Mouse (Mus musculus) cerebellum, adult 2 months (tissue): ENCODE data around the gene Mthfd1. TPM values are rescaled to one million over a fixed set of nuclear protein-coding genes. Genes with fewer than 3 reads are reported as not detected.

Source experiments
- DNase-seq, 2 experiments: peaks; one replicate each; pipeline ENCODE4 v3.0.0; 2021
- H3K27ac ChIP-seq: fragments of 200-500 bp; 2 replicates; pipeline ENCODE4 v1.5.1; 2012; ENCODE audit warnings: low read length, control low read depth, inconsistent platforms; ENCODE audit not compliant: insufficient read depth
- H3K27me3 ChIP-seq: fragments of 200-500 bp; 2 replicates; pipeline ENCODE4 v1.6.1; 2012; ENCODE audit warnings: inconsistent platforms, mild to moderate bottlenecking, low read length, moderate library complexity; ENCODE audit not compliant: control insufficient read depth, insufficient read depth
- H3K4me1 ChIP-seq: fragments of 200-500 bp; 2 replicates; pipeline ENCODE4 v1.6.1; 2011; ENCODE audit warnings: low read length; ENCODE audit not compliant: control insufficient read depth, insufficient read depth
- H3K4me3 ChIP-seq: fragments of 200-500 bp; replicated peaks from 2 replicates; pipeline ENCODE3; 2011; ENCODE audit warnings: mild to moderate bottlenecking, low read depth, low read length, control low read depth; ENCODE audit not compliant: insufficient read depth
- CTCF ChIP-seq: fragments of 200-500 bp; IDR thresholded peaks from 2 replicates; pipeline ENCODE4 v1.5.1; 2011; ENCODE audit warnings: low read depth, mild to moderate bottlenecking, control low read depth, low read length, moderate library complexity, borderline replicate concordance; ENCODE audit not compliant: insufficient read depth
- POLR2A ChIP-seq: fragments of 200-500 bp; IDR thresholded peaks from 2 replicates; pipeline ENCODE4 v1.6.1; 2011; ENCODE audit warnings: low read length, control low read depth, borderline replicate concordance; ENCODE audit not compliant: insufficient read depth
- WGBS: fragments of 180-500 bp; shearing (Covaris S2); methylation state at CpG from one replicate; pipeline ENCODE4 v1.1.7; 2018; 5-methylcytosine and 5-hydroxymethylcytosine counted together
- polyA plus RNA-seq: library from polyadenylated mRNA; depleted of rRNA; stranded (reverse); fragments of >200 nt; gene quantifications from 2 replicates; pipeline ENCODE4 v1.2.3, GENCODE M21; 2012

Gene Mthfd1
- polyA plus RNA-seq, 1 experiment = 44.4 TPM

- DNase-seq = peak; percentile 62 to 74
- no peak overlapping the region for H3K4me3 ChIP-seq
- TF ChIP-seq CTCF (no peak), POLR2A (no peak)
- H3K4me1 ChIP-seq = peaks cover 21% of the 10 kb centered on the region
- WGBS = 18% methylated on average over 9 of the region's 9 CpGs
- peak overlapping the region; percentile 80 for H3K27ac ChIP-seq
- no peaks in the 10 kb centered on the region for H3K27me3 ChIP-seq
These were observed 9.3 kb downstream of the Mthfd1 start for GRCm38 (mm10) chr12:76264325-76264965.

DNA sequence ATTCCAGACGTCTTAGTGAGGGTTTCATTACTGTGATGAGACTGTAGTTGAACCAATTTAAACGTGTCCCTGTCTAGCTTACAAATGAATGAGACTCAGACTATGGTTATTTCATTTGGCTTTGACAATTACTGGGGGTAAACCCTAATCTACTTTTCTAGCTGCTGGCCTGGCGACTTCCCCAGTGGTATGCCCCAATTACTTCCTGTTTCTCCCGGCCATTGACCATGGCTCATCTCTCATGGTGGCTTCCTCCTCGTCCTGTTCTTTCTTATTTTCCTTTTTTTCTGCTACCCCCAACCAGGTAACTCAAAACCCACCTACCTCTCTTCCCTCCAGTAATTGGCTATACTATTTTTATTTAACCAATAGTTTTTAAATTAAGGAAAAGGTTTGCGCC, 9.9 kb downstream of the Mthfd1 start:
- Histone ChIP-seq H3K27me3 (no peaks in the 10 kb centered on the region), H3K4me3 (no peak overlapping the region), H3K27ac (peak overlapping the region; percentile 80; the same call in 1 of the 2 replicates), H3K4me1 (peaks cover 21% of the 10 kb centered on the region)
- no peak for DNase-seq
- 64% methylated on average over 6 of the region's 6 CpGs for WGBS
- TF ChIP-seq POLR2A = no peak
- no peak for TF ChIP-seq CTCF

DNA sequence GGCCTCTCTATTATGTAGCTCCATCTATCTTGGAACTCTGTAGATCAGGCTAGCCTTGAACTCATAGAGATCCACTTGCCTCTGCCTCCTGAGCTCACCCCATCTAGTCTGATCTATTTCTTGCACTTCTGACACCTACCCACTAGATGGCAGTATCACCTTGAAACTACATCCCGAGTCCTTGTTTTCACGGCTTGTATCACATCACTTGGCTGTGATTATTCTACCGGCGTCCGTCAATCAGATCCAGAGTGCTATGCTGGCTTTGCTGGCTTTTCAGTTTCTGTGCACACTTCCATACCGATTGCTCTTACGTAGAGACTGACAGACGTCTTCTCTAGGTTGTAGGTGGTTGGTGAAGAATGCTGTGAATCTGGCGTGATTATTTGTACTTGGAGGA, 11.8 kb downstream of the Mthfd1 start:
- no peaks in the 10 kb centered on the region for H3K27me3 ChIP-seq
- peaks cover 21% of the 10 kb centered on the region for H3K4me1 ChIP-seq
- TF ChIP-seq POLR2A = no peak
- TF ChIP-seq CTCF = peak; percentile 44; the same call in 1 of the 2 replicates
- DNase-seq = peak in 1 of 2 experiments; percentile 49
- no peak overlapping the region for H3K27ac ChIP-seq
- WGBS = 52% methylated on average over 9 of the region's 9 CpGs
- H3K4me3 ChIP-seq = no peak overlapping the region

DNA sequence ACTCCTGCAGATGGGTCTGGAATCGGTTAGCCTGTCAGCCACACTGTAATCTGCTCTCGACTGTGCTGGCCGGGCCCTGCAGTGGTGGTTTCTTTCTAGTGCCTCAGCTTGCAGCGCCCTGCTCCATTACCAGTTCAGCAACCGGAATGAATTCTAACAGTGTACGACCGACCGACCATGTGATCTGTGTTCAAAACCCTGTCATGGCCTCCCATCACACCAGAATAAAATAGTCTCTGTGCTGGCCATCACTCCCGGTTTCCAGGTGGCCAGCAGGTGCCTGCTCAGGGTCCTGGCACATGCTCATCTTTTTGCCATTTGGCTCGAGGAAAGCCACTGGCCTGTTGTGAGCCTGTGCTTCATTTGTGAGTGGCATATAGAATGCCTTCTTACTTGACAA, 13.6 kb downstream of the Mthfd1 start:
- DNase-seq = peak; percentile 62 to 79
- TF ChIP-seq CTCF (no peak), POLR2A (no peak)
- no peak overlapping the region for H3K4me3 ChIP-seq
- H3K4me1 ChIP-seq = peaks cover 18% of the 10 kb centered on the region
- no peaks in the 10 kb centered on the region for H3K27me3 ChIP-seq
- peak overlapping the region; percentile 93 for H3K27ac ChIP-seq
- 12% methylated on average over 10 of the region's 10 CpGs for WGBS

DNA sequence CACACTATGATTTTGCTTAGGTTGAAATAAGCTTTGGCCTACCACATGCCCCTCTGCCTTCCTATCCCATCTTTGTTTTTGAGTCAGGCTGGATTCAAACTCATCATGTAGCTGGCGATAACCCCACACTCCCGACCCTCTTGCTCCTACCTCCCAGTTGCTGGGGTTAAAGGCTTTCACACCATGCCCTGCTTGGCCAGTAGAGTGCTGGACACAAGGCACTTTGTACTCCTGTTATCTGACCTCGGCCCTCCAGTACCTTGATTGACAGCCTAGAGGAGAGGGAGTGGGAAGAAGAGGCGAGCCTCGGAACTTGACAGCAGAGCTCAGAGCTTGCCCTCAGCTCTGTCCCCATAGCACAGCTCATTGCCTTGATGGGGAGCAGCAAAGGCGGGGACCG, 14.1 kb downstream of the Mthfd1 start:
- peaks cover 14% of the 10 kb centered on the region for H3K4me1 ChIP-seq
- no peak for DNase-seq
- no peaks in the 10 kb centered on the region for H3K27me3 ChIP-seq
- TF ChIP-seq CTCF (no peak), POLR2A (no peak)
- WGBS = 72% methylated on average over 7 of the region's 7 CpGs
- no peak overlapping the region for H3K4me3 ChIP-seq
- H3K27ac ChIP-seq = peak overlapping the region; percentile 93; the same call in 1 of the 2 replicates

DNA sequence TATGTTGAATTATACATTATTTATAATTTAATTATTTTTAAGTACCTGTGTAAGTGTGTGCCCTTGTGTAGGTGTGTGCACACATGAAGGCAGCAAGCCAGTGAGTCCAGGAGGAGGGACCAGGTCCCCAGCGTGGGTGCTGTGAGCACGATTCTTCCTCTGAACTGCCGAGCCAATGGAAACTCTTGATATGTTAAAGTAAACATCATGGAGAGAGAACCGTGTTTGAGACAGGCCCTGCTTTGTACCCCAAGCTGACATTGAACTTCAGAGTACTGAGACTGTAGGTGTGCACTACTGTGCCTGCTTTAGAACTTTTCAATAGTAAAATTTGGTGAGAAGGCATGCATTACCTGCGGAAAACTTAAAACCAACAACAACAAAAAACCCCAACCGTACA, 16.4 kb downstream of the Mthfd1 start:
- peaks cover 11% of the 10 kb centered on the region for H3K4me1 ChIP-seq
- DNase-seq = no peak
- TF ChIP-seq POLR2A (no peak), CTCF (no peak)
- 90% methylated on average over 6 of the region's 6 CpGs for WGBS
- no peaks in the 10 kb centered on the region for H3K27me3 ChIP-seq
- H3K27ac ChIP-seq = no peak overlapping the region
- no peak overlapping the region for H3K4me3 ChIP-seq

GRCm38 (mm10) chr12:76272610-76273524, 17.8 kb downstream of the Mthfd1 start:
- Histone ChIP-seq H3K27me3 (no peaks in the 10 kb centered on the region), H3K4me1 (peaks cover 11% of the 10 kb centered on the region), H3K27ac (no peak overlapping the region), H3K4me3 (no peak overlapping the region)
- WGBS = 86% methylated on average over 10 of the region's 10 CpGs
- no peak for TF ChIP-seq CTCF
- TF ChIP-seq POLR2A = no peak
- DNase-seq = no peak

DNA sequence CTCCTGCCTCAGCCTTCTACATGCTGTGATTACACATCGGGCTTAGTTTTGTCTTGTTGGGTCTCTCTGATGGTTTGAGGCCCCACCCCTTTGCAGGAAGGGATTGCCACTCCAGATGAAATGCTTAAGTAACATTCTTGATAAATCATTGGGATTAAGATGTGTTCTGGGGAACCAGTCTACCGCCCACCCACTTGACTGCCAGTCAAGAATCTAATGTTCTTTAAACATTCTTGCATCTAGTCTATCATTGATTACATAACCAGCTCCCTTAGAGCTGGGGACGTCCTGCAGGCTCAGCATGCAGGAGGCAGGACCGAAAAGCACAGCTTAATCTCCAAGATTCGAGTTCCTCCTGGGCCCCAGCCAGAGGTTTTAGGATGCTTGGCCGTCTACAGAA, 23.1 kb downstream of the Mthfd1 start:
- TF ChIP-seq POLR2A (no peak), CTCF (no peak)

More for the DNA sequence above, 23.1 kb downstream of the Mthfd1 start:
- DNase-seq = no peak
- Histone ChIP-seq H3K4me3 (no peak overlapping the region), H3K27me3 (no peaks in the 10 kb centered on the region), H3K27ac (no peak overlapping the region), H3K4me1 (peaks cover 7% of the 10 kb centered on the region)
- 69% methylated on average over 6 of the region's 6 CpGs for WGBS
